Mouse (Mus musculus): ENCODE measurements at regions not wholly inside any gene's neighbourhood (a gene's known extent, or its start where the extent isn't known, plus 50 kb on each side); places are given as distances from the start of the nearest gene placed in this dataset.

GRCm38 (mm10) chr3:103464729-103465128, 110.3 kb upstream of the Syt6 start:
- no peak for DNase-seq (ENCODE audit: low read depth)

- no peak for DNase-seq (ENCODE audit: low read depth)
Measured at GRCm38 (mm10) chr3:103465132-103465690, 109.8 kb upstream of the Syt6 start.

- DNase-seq (ENCODE audit: low read depth): peak; percentile 13
Measured at GRCm38 (mm10) chr3:103465948-103466347, 109.1 kb upstream of the Syt6 start.

- no peak for DNase-seq (ENCODE audit: low read depth)
Measured at GRCm38 (mm10) chr3:103470586-103471400, 104.2 kb upstream of the Syt6 start.

GRCm38 (mm10) chr3:103472598-103472997, 102.4 kb upstream of the Syt6 start:
- no peak for DNase-seq (ENCODE audit: low read depth)

DNA sequence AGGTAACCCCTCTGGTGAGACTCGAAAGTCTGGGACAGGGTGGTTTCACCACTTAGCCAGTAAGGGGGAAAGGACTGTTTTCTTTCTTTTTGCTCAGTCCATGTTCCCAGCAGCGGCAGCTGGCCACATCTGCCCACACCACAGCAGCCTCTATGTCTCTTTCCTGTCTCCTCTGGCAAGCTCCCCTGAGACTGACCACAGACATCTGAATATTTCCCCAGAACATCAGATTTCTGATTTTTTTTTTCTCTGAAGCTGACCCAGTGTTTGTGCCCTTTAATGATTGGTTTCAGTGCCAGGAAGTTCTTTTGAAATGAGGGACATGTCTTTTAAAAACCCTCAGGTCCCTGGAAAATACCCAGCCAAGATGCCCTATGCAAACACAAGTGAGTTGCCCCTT, 101.7 kb upstream of the Syt6 start:
- no peak for DNase-seq (ENCODE audit: low read depth)

DNA sequence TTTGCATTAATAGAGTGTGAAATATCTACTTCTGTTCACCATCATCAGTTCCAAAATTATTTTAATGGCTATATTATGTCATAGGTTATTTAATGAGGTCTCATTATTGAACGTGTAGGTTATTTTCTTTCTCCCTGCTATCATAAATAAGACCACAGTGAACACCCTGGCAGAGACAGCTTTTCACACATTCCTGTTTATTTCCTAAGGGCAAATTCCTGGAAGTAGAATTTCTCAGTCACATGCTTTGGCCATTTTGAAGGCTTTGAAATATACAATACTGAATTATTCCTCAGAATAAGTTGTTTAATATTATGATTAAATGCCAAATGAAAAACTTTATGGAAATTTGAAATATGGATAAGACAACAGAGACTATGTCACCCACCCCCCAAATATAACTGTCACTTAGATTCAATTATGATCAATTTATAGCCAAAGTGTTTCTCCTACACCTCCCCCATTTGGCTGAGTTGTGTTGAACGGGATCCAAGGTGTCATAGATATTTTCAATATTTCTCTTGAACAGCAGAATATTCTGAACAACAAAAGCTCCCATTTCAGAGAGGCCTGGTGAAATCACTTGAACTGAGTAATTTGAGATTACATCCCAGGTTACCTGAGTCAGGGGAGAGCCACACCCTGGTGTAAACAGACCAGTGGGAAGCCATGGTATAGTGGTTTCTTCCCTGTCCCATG, 95.0 kb upstream of the Syt6 start:
- DNase-seq (ENCODE audit: low read depth): no peak

DNA sequence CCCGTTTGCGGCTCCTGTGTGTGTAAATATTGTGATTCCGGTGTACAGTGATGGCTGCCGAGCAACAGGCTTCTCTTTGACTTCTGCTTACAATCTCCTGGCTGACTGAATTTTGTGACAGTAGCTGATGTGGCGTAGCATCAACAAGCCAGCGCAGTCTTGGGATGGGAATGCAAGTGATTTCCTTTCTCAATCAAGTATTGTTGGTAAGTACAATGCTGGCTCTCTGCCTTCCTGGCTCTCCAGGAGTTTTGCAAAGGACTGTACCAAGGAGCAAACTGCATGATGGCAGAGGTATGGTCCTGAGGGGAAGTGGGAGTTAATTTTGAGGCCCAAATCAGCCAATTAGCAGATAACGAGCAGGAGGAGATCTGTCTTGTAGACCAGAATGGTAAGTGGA, 94.4 kb upstream of the Syt6 start:
- no peak for DNase-seq (ENCODE audit: low read depth)

GRCm38 (mm10) chr3:103483316-103483715, 91.7 kb upstream of the Syt6 start:
- DNase-seq (ENCODE audit: low read depth): no peak

DNA sequence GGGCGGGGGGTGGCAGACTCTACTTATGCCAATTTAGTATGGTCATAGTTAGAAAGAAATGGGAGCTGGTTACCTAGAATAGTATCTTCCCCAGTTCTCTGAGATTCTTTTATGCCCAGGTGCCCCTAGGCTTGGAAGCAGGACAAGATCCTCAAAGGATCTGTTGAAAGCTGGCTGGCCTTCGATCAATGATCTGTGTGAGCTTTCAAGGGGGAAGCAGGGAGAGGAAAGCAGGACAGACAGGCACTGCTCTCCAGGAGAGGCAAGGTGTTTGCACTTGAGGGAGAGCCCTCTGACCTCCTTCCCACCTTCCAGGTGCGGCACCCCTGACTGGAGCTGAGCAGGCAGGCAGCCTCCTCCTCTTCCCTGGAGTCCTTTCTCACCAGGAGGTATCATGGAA, 91.3 kb upstream of the Syt6 start:
- no peak for DNase-seq (ENCODE audit: low read depth)

GRCm38 (mm10) chr3:103489786-103490185, 85.2 kb upstream of the Syt6 start:
- DNase-seq (ENCODE audit: low read depth): no peak

DNA sequence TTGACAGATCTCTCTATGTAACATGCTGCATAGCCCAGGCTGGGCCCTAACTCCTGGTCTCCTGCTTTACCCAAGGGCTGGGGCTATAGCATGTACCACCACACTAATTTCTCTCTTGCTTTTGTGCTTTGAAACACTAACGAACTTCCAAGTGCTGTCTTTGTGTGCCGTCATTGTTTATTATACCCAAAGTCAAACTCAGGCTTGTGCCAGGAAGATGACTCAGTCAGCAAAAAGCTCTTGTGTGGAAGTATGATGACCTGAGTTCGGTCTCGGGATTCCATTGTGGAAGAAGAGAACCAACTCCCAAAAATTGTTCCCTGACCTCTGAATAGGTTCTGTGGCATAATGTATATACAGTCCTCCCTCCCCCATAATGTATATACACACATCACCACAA, 84.1 kb upstream of the Syt6 start:
- no peak for DNase-seq (ENCODE audit: low read depth)

- DNase-seq (ENCODE audit: low read depth): no peak
Measured at GRCm38 (mm10) chr3:103492211-103492610, 82.8 kb upstream of the Syt6 start.

DNA sequence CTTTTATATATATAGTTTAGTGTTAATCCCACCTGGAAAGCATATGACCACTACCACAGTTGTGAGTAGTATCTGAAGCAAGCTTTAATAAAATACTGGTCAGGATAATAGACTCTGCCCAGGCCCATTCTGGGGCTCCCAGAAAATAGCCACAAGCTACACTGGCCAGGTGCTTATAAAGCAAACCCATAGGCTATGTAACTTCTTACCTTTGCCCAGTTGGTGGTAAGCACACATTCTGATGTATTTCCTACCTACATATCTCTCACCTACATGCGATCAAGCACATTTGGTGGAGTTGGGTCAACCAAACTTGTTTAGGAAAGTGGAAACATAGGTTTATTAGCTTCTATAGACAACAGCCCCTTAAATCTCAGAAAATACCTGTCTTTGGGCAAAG, 81.4 kb upstream of the Syt6 start:
- DNase-seq (ENCODE audit: low read depth): no peak

- DNase-seq (ENCODE audit: low read depth): no peak
Measured at GRCm38 (mm10) chr3:103494043-103494442, 81.0 kb upstream of the Syt6 start.

DNA sequence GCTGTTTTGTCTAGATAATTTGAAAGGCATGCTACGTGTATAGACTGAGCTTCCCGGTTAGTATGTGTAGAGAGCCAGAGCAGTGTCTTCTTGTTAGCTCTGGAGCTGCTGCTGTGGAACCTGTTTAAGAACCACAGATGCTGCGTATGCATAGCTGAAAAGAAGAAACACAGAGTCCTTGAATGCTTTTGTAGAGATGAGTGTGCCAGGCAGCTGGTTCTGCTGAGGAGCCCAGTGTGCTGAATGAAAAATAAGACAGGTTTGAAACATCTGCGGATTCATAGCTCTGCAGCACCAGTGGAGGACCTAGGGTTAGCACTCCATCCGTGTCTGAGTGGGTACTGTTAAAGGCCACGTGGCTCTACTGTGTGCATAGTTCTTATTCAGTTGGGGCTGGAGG, 78.9 kb upstream of the Syt6 start:
- no peak for DNase-seq (ENCODE audit: low read depth)

- DNase-seq (ENCODE audit: low read depth): no peak
Measured at GRCm38 (mm10) chr3:103496683-103497082, 78.3 kb upstream of the Syt6 start.

DNA sequence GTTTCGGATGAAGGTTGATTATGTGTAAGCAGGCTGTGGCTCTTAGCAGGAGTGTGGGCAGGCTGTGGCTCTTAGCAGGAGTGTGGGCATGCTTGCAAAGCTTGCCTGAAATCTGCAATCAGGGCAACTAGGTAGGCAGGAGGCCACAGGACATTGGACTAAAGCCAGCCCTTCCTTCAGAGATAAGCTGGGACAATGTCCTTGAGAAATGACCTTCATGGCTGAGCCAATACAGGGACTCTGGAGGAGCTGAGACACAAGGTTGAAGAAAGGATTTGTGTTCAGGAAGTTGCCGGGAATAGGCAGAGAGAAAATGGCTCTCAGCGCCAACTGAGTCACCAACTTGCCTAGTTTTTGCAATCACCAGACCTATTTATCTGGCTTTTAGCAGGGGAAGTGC, 77.3 kb upstream of the Syt6 start:
- DNase-seq (ENCODE audit: low read depth): no peak

- DNase-seq (ENCODE audit: low read depth): no peak
Measured at GRCm38 (mm10) chr3:103498458-103498857, 76.6 kb upstream of the Syt6 start.

- DNase-seq (ENCODE audit: low read depth): no peak
Measured at GRCm38 (mm10) chr3:103499801-103500200, 75.2 kb upstream of the Syt6 start.

DNA sequence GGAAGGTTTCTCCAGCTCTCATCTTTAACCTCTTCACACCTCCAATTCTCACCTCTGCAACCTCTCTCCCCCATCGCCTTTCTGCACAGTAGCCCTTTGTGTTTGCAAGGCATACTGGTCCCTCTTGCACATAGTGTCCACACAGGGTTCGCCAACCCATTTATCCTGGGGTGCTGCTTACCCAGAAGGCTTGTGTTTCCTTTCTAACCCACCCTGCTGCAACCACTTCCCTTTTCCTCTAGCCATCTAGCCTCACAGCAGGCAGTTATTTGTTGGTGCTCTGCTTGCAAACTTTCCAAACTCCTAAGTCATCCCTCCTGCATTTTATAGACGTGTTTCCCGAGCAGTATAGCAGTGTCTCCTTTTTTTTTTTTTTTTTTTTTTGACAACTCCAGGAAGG, 74.7 kb upstream of the Syt6 start:
- DNase-seq (ENCODE audit: low read depth): no peak

DNA sequence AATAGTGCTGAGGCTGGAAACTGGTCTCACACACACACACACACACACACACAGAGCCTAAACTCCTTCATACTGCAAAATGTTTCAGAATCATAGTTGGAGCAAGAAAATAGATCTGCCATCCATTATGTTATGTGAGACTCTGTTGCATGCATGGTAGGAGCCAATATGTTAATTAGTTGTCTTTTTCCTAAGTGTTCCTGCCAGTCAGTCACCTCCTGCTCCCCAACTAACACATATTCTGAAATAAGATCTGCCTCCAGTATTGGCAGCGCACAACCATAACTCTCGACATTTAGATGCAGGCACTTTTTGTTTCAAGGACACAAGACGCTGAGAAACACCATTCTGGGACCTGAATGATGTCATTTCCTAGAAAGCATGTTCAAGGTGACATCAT, 70.9 kb upstream of the Syt6 start:
- DNase-seq (ENCODE audit: low read depth): no peak

GRCm38 (mm10) chr3:103513411-103513810, 61.6 kb upstream of the Syt6 start:
- DNase-seq (ENCODE audit: low read depth): no peak

Measured in induced T-regulatory cell, adult 2 months (primary cell).